Mouse (Mus musculus): ENCODE measurements at regions not wholly inside any gene's neighbourhood (a gene's known extent, or its start where the extent isn't known, plus 50 kb on each side); places are given as distances from the start of the nearest gene placed in this dataset.

- no peak for TF ChIP-seq POLR2A (IDR thresholded peaks at IDR 0.05; ENCODE audit: insufficient read depth, low read depth, low read length)
- no peak for TF ChIP-seq CTCF (IDR thresholded peaks at IDR 0.05)
- no peak for TF ChIP-seq EP300 (IDR thresholded peaks at IDR 0.05; ENCODE audit: insufficient read depth, low read depth, low read length)
These were observed 91.8 kb upstream of the Nampt start for GRCm38 (mm10) chr12:32727539-32727938.

Measured in heart, adult 2 months (tissue).